Mouse (Mus musculus) kidney, adult 11 months (tissue): ENCODE results near the gene Ugt1a6b.
A peak's percentile ranks its signal among the peaks of the same experiment; 100 is the strongest.

Experiments used
- DNase-seq: peaks from one replicate; pipeline ENCODE4 v3.0.0; 2022

The Ugt1a6b gene

DNA sequence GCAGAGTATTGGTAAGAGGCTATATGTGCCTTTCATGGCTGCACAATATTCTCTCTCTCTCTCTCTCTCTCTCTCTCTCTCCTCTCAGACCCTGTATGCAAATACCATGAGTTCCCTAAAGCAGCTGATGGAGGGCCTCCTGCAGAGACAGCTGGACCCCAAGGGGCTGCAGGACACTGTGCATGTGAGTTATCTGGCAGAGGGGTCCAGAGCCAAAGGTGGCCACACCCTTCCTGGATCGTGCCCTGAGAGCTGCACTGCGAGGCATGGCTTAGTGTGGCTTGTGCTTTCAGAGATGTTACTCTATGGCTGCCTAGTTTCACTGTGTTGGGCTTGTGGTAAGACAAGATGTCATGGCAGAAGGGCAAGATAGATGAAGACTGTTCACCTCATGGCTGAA is 144.6 kb downstream of the Ugt1a6b start:
- no peak for DNase-seq

DNA sequence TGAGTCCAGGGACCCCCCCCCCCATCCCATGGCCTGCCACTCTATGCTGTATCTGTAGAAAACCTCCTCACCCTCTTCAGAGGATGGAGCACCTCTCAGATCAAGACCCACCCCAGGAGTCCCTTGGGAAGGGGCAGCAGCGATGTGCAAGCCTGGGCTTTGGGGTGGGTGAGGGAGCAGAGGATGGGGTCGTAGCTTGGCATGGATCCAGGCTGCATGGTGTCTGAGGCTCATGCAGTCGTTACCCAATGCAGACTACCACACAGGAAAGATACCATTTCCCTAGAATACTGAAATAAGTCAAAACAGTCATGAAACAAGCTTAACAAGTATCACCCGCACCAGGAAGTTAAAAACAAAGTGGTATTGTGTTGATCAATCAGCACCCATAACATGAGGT is 145.6 kb downstream of the Ugt1a6b start:
- no peak for DNase-seq

- no peak for DNase-seq
These were observed 146.5 kb downstream of the Ugt1a6b start for GRCm38 (mm10) chr1:88249596-88249995.

DNA sequence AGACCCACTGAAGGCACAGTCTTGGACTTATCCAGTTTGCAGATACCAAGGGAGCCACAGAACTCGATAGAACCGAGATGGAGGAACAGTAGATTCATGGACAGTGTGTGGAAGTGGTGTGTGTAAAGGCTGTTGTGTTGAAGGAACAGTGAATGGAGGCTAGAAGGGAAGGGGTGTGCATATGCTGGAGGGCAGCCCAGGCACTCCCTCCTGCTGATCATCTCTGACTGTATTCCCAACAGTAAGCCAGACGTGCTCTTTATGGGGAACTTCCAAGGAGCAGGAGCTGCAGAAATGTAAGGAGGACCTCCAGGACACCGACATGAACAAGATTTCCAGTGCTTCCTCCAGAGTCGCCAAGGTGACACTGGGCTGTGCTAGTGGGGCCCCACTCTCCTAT is 147.0 kb downstream of the Ugt1a6b start:
- no peak for DNase-seq

- no peak for DNase-seq
These were observed 150.1 kb downstream of the Ugt1a6b start for GRCm38 (mm10) chr1:88253106-88253505.

GRCm38 (mm10) chr1:88253540-88253939 is 150.5 kb downstream of the Ugt1a6b start:
- DNase-seq = no peak

DNA sequence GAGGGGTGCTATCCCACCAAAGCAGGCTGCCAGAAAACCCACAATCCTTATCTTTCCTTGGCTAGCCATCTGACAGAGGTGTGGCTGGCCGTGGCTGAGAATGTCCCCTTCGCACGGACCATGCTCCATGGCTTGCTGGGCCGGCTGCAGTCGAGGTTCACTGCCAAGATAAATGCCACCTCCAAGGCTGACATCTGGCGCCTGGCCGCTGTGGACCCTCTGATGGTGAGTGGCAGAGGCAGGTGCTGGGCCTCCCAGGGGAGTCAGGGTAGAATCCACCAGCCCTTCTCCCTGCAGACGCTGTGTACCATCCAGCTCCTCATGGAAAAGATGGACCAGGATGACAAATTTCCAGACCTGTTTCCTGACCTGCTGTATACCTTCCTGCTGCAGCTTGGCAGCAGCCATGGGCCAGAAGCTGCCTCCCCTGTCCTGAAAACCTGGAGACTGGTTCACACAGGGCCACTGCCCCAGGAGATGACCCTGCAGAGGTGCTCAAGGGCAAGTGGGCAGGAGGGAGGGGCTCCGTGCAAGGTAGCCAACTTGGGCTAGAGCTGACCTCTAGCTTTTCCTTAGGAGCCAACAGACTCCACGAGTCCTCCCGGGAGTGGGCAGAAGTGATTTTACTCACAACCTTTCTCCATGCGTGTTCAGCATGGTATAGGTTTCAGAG is 151.9 kb downstream of the Ugt1a6b start:
- no peak for DNase-seq

- no peak for DNase-seq
These were observed 152.4 kb downstream of the Ugt1a6b start for GRCm38 (mm10) chr1:88255466-88255857.

GRCm38 (mm10) chr1:88255989-88256754 is 153.1 kb downstream of the Ugt1a6b start:
- DNase-seq = no peak

- no peak for DNase-seq
These were observed 154.0 kb downstream of the Ugt1a6b start for GRCm38 (mm10) chr1:88256886-88257663.

DNA sequence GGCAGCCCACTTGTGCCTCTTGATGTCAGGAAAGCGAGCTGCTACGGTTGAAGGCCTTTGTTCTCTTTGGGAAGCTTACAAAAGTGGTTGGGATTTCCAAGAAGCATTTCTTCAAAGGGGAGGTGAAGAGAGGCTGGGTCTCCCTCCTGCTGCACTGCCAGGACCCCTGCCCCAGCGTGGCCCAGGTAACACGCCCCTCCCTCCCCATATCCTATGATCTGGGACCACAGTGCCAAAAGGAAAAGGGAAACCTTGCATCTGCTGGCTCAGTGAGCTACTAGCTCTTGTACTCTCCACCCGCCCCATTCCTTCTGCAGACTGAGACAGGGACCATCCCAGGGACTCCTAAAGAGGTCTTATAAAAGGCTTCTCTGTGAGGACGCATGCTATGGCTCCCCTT is 154.6 kb downstream of the Ugt1a6b start:
- no peak for DNase-seq

DNA sequence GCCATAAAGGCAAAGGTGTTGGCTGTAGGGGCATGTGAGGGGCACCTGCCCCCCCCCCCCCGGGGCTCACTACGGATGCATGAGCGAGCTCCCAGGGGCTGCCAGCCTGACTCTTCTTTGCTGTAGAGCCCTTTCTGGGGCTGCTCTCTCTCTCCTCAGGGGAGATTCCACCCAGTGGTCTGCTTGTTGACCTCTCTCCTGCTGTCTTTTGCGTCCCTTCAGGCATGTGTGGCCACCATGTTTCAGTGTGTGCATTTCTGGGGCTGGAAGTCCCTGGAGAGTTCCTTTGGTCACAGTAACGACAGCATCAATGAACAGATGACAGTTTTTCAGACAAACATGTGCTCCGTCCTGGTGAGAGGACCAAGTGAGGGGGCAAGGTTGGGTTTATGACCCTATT is 155.3 kb downstream of the Ugt1a6b start:
- no peak for DNase-seq

GRCm38 (mm10) chr1:88258881-88259642 is 156.0 kb downstream of the Ugt1a6b start:
- no peak for DNase-seq

- no peak for DNase-seq
These were observed 156.6 kb downstream of the Ugt1a6b start for GRCm38 (mm10) chr1:88259643-88260024.

DNA sequence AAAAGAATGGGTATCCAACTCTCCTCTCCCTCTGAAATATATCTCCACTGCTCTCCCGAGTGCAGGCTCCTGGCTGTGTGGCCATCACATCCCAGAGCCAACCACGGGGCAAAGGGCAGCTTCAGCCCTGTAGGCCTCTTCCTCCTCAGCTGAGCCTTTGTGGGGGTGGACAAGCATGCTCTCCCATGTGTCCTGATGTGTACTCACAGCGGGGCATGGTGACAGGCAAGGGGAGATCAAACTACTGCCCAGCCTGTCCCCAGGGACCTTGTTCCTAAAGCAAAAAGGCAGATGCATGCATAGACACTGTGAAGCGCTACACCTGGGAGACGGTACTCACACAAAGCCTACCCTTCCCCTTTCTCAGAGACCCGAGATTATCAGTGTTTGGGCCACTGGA is 157.1 kb downstream of the Ugt1a6b start:
- peak; percentile 67 for DNase-seq

GRCm38 (mm10) chr1:88260604-88261377 is 157.7 kb downstream of the Ugt1a6b start:
- no peak for DNase-seq

DNA sequence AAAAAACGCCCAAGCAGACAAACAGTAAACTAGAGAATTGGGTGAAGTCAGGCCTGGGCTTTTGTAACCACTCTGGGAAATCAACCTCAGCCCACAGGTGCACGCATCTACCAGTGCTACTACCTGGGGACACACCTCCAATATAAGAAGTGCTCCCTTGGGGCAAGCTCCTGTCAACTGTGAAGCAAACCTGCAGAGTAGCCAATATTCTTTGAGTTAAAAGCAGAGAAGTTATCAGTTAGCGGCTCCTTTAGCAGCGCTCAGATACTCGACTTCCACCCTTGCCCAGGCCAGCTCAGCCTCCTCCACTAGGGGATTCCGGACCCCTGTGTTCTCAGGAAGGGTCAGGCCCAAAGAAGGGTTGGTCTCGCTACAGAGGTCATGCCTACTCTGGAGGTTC is 158.7 kb downstream of the Ugt1a6b start:
- no peak for DNase-seq

DNA sequence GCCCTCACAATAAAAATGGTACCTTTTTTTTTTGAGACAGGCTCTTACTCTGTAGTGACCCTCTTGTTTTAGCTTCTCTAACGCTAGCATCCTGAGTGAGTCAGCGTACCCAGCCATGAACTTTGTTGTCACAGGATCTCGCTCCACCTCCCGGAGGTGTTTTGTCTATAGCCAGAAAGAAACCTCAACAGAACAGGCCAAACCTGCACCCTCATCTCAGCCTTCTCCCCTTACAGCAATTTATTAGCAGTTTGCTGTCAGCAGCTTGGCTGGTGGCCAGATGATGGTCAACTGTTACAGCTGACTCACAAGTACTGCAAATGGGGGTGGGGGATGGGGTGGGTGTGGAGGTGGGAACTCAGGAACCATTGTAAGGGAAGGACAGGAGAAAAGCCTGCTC is 159.2 kb downstream of the Ugt1a6b start:
- peak; percentile 59 for DNase-seq

GRCm38 (mm10) chr1:88262961-88263360 is 159.9 kb downstream of the Ugt1a6b start:
- no peak for DNase-seq

GRCm38 (mm10) chr1:88263778-88264177 is 160.7 kb downstream of the Ugt1a6b start:
- DNase-seq = no peak

GRCm38 (mm10) chr1:88264237-88264868 is 161.3 kb downstream of the Ugt1a6b start:
- DNase-seq = no peak

- DNase-seq = no peak
These were observed 161.8 kb downstream of the Ugt1a6b start for GRCm38 (mm10) chr1:88264869-88265240.
